Mouse (Mus musculus) mesoderm, embryonic 11.5 days (tissue): ENCODE measurements at regions not wholly inside any gene's neighbourhood (a gene's known extent, or its start where the extent isn't known, plus 50 kb on each side); places are given as distances from the start of the nearest gene placed in this dataset.

Source experiments
- DNase-seq: peaks from one replicate; pipeline ENCODE4 v3.0.0-alpha.2; 2012; ENCODE audit warnings: low read depth, low spot score

- DNase-seq: no peak
Measured at GRCm38 (mm10) chr4:74981491-74981890, 296.6 kb downstream of the Dmac1 start.

DNA sequence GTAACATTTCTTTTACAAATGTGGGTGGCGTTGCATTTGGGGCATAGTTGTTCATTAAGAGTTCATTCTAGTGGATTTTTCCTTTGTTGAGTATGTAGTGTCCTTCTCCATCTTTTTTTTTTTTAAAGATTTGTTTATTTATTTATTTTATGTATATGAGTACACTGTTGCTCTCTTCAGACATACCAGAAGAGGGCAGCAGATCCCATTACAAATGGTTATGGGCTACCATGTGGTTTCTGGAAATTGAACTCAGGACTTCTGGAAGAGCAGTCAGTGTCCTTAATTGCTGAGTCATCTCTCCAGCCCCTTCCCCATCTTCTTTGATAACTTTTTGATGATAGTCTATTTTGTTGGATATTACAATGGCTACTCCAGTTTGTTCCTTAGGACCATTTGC, 306.0 kb downstream of the Dmac1 start:
- peak; percentile 1 for DNase-seq
